Mouse (Mus musculus) right cerebral cortex, adult 2 months (tissue): ENCODE measurements at regions not wholly inside any gene's neighbourhood (a gene's known extent, or its start where the extent isn't known, plus 50 kb on each side); places are given as distances from the start of the nearest gene placed in this dataset.
"Not testable (repeated sequence)": the region's sequence is repeated elsewhere in the genome, so short reads cannot be mapped to it uniquely, and the experiment has no call there.

ENCODE experiments used
- DNase-seq, 2 experiments: peaks; one replicate each; pipeline ENCODE4 v3.0.0; 2021 to 2022; ENCODE audit warnings: low spot score in 2 of 2

DNA sequence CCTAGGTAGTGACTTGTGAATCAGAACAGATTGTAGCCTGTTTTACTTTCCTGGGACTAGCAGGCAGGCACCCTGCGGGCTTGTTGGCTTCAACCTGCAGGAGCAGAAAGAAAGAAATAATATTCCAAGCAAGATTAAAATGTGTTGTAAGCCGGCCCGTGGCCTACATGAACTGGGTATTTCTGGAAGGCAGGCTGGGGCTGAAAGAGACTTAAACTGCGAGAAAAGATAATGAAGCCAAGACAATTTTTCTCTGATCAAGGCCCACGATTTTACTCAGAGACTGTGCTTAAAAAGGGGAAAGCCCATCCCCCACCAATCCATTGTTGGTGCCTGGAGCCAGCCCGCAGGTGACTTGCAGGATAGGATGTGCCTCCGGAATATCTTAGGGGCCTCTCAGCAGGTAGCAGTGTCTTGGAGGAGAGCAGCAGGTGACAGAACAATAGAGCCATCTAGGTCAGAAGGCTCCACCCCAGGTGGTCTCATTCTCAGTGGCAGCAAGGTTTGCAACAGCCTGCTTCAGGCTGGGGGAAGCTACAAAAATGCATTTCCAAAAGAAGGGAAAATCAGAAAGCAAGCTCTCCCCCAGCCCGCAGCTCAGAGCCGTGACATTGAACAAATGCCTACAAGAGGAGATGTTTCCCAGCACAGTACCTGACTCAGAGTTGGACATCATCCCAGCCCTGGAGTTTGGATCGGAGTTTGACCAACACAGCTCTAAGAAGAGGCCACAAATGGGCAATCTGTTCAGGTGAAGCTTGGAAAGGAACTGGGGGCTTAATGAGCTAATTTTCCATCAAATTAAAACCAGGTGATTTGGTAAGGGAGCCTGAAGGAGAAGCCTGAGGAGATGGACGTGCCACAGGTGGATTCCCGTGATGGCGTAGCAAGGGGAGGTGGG, 121.4 kb upstream of the Slc1a3 start:
- no peak for DNase-seq

- no peak for DNase-seq
These were observed 114.3 kb upstream of the Slc1a3 start for GRCm38 (mm10) chr15:8824861-8825260.

DNA sequence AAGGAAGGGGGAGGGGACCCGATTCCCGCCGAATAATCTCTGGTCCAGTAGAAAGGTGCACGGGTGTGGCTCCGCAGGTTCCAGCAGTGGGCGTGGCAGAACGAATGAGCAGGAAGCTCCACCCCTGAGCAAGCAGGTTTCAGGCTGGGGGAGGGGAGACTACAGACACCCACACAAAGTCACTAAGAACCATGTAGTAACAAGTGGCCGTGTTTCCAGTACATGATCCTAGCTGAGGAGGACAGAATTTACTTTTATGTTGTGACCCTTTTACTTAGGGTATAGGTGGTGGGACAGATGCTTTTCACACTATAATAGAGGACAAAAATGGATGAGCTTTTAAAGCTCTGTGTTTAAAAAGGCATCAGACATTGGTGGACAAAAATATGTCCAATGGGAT, 112.2 kb upstream of the Slc1a3 start:
- DNase-seq = not testable (repeated sequence)

DNA sequence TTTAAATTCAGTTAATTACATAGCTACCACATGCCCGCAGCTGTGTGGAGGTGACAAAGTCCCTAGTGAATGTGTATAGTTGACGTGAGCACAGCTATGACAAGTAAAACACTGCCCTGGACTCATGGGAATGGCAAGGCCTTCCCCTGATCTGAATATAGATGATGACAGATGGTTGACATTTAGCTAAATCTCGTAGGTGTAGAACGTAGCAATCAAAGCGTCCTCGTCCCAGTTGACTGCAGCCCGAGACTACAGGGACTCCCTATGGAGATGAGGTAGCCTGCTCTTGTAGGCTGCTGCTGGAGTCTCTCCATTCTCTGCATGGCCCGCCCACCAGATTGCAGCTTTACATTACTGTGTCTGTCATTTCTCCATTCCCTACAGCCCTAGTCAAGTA, 107.0 kb upstream of the Slc1a3 start:
- DNase-seq = peak in 1 of 2 experiments; percentile 20

- no peak for DNase-seq
These were observed 106.2 kb upstream of the Slc1a3 start for GRCm38 (mm10) chr15:8816501-8817368.

DNA sequence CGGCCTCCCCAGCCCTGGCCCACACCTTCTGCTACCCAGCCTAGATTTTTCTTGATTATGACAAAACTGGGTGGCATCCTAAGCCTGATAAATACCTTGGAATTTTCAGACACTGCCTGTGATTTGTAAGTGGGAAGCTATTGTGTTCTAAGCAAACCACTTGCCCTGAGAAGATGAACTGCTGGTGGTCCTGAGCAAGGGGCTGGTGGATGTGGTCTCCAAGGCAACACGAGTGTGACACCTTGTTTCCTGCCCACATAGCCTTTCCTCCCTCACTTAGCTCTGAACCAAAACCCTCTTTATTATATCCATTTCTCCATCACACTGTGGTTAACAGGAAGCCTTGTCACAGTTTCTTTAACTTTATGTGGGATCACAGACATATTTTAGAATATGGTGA, 105.4 kb upstream of the Slc1a3 start:
- no peak for DNase-seq

DNA sequence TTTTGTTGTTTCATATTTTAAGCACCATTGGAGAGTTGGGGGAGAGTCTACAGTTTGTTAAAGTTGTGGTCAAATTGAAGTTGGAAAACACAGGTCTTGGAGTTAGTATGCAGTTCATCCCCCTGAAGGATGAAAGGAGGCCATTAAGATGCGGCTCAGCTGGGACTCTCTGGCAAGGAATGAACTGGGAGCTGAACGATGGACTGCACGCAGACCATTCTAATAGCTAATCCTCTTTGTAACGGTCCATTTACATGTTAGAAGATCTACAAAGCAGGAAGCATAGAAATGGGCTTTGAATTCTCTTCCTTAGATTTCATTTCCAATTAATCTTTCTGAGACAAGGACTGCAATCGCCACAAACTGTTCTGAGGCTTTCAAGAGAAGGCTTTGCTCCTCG, 104.7 kb upstream of the Slc1a3 start:
- peak in 1 of 2 experiments; percentile 20 for DNase-seq

DNA sequence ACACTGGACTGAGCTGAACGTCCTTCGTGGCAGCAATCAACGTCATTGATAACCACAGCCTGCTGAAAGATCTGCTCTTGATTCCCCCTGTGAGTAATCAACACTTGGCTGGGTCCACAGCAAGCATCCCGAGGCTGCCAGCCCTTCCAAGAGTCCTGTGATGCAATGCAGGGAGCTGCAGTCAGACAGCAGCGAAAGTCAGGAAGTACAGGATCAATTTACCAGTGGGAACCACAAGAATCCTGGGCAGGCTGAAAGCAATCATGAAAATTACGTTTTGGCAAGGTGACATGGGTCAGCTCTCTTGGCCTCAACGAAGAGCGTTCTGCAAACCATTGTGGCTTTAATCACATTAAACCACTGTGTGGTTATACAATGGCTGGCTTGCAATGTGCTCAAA, 95.8 kb upstream of the Slc1a3 start:
- no peak for DNase-seq

DNA sequence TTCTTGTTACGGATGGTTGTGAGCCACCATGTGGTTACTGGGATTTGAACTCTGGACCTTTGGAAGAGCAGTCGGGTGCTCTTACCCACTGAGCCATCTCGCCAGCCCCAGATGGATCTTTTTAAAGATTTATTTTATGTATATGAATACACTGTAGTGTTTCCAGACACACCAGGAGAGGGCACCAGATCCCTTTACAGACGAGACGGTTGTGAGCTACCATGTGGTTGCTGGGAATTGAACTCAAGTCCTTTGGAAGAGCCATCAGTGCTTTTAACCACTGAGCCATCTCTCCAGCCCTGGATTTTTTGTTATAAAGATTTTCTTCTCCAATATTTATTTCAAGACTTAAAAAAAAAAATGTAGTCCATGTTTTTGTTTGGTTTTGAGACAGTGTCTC, 95.0 kb upstream of the Slc1a3 start:
- not testable (repeated sequence) for DNase-seq

DNA sequence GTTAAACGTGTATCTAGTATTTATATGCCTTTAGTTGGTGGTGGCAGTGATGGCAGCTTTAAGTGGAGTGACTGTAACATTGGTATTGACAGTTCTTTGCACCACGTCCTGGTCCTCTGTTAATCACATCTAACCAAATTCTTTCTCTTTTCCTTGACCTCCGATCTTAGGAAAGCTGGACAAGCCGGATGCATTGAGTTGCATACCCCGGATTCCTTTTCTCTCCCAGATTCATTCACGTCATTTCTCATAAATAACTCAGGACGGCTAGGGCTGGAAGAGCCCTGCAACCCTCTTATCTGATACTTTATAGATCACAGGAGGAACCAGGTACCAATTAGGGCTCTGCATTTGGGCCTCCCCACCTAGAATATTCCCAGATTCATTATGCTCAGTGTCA, 91.5 kb upstream of the Slc1a3 start:
- DNase-seq = no peak

GRCm38 (mm10) chr15:8797015-8797414, 86.5 kb upstream of the Slc1a3 start:
- DNase-seq = peak in 1 of 2 experiments; percentile 32

DNA sequence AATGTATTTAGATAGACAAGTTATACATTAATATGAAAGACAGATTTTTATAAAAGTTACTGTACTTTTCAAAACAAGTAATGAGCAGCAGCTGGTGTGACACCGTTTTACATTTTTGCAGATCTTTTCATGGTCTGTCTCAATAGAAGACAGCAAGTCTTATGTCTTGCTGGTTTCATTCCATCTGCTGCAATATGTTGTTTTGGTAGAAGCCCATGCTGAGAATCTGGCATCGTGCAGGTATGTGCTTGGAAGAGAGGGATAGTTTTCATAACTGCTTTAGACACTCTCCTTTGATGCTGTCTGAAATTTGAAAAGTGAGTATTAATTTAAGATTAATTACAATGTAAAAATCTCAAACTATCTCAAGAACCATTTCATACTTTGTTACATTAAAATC, 81.5 kb upstream of the Slc1a3 start:
- no peak for DNase-seq

- DNase-seq = no peak
These were observed 79.4 kb upstream of the Slc1a3 start for GRCm38 (mm10) chr15:8789924-8790323.

DNA sequence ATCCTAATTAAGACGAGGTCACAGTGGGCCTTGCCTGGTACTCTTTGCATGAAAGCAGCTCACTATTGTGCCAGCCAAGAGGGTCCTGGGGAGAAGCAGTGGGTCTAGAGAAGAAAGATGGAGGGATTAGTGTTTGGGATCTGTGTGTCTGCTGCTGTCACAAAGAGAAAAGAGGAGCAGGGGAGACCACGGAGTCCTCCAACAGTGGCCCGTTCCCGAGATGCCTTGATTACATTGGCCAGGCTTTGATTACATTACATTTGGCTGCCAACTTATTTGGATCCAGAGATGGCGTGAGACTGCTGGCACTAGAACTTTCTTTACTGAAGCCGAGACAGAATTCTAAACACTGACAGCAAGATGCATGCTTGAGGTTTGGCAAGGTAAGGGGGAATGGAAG, 78.4 kb upstream of the Slc1a3 start:
- DNase-seq = no peak

GRCm38 (mm10) chr15:8785537-8785936, 75.0 kb upstream of the Slc1a3 start:
- DNase-seq = no peak

- DNase-seq = no peak
These were observed 73.0 kb upstream of the Slc1a3 start for GRCm38 (mm10) chr15:8783567-8783966.

GRCm38 (mm10) chr15:8783036-8783435, 72.5 kb upstream of the Slc1a3 start:
- DNase-seq = no peak

- DNase-seq = no peak
These were observed 71.6 kb upstream of the Slc1a3 start for GRCm38 (mm10) chr15:8782131-8782507.

- DNase-seq = peak; percentile 13 to 32
These were observed 70.9 kb upstream of the Slc1a3 start for GRCm38 (mm10) chr15:8781159-8782130.

DNA sequence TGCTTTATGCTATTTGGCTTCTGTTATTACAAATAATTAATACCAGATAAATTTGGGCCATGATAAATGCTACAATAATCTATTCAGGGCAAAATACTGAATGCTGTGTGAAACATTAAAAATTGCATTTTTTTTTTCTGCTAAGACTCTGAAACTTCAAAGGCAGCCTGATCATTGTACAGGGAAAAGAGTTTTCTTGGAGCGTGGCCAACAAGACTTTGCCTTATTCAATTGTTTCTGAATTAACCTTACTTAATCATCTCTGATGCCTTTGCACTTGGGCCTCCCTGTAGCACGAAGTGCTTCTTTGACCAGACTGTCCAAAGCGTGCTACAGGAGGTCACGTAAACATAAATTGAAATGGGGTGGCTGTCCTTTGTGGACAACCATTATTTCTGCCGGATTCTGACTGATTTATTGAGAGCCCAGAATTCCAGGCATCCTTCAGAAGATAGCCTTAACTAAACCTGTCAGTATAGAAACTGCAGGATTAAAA, 69.9 kb upstream of the Slc1a3 start:
- DNase-seq = no peak
